Comparison of ENCODE assay signal across 7 mouse cellular contexts in the genomic region with DNA sequence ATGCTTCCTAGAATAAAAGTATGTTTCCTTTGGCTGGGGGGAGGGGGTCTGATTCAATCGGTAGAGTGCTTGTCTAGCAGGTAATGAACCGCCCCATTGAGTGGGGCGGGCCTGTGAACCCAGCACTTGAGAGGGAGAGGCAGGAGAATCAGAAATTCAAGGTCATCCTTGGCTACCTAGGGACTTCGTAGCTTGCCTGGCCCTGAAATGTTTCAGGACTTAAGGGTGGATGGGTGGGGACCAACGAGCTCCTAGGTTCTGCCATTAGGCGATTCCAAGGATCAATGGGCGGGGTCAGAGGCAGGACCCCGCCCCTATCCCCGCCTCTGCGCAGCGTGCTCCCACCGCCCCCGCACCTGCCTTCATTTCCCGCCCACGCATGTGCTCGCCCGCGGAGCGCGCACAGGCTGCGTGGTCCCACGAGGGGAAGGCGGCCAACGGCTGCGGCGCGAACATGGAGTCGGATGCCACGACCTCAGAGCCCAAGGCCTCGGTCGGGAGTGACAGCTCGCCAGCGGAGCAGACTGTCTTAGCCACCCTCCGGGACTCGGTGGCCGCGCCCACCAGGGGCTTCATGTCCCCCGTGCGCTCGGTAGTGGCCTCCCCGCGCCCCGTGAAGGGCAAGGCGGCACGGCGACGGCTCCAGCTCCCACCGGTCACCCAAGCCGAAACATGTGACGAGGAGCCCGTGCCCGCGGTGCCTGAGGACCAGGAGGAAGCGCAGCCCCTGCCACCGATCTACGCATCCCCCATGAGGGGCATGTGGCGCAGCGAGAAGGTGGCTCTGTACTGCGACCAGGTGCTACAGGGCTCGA. TPM values are rescaled to one million over a fixed set of nuclear protein-coding genes. Genes with fewer than 3 reads are reported as not detected.
DNase-seq lines count a peak whose midpoint lies in the region; ATAC-seq and TF ChIP-seq lines count a peak whose summit lies in the region.

Shcbp1l (plus strand) TSS at position 393 of the 815 bp plus-strand sequence.

- TF ChIP-seq CTCF in bone marrow macrophage, adult 2 months (IDR thresholded peaks at IDR 0.05; ENCODE audit: low read depth, low read length): no peak
- TF ChIP-seq CTCF in heart, adult 2 months (IDR thresholded peaks at IDR 0.05): no peak

- intact Hi-C loops in heart, adult 2 months (cut with DNase I): no loop called here

- H3K27me3 ChIP-seq in embryonic facial prominence, embryonic 14.5 days (replicated peaks; ENCODE audit: control insufficient read depth, insufficient read depth, low read length): 0 out of 2 replicates have a peak, but pooled peaks cover 3% of the 10 kb centered on the region
- no peaks in the 10 kb centered on the region; the same call in 1 of the 2 replicates for H3K27me3 ChIP-seq in heart, adult 2 months (ENCODE audit: control insufficient read depth, insufficient read depth, low read length)
- peaks cover 39% of the 10 kb centered on the region for H3K27me3 ChIP-seq in limb, embryonic 12.5 days
- H3K27me3 ChIP-seq in midbrain, embryonic 14.5 days (ENCODE audit: control insufficient read depth, insufficient read depth, low read length): peaks cover 2% of the 10 kb centered on the region; the same call in 1 of the 2 replicates

- H3K4me3 ChIP-seq in bone marrow macrophage, adult 2 months (ENCODE audit: insufficient read depth, low read length): peak within 1 kb of the TSS; percentile 81
- peak within 1 kb of the TSS; percentile 48 for H3K4me3 ChIP-seq in embryonic facial prominence, embryonic 14.5 days (ENCODE audit: low read depth, low read length)
- peak within 1 kb of the TSS; percentile 39 for H3K4me3 ChIP-seq in heart, adult 2 months
- H3K4me3 ChIP-seq in limb, embryonic 12.5 days (replicated peaks): peak within 1 kb of the TSS; percentile 54
- H3K4me3 ChIP-seq in midbrain, embryonic 14.5 days (replicated peaks; ENCODE audit: low read depth, low read length): peak within 1 kb of the TSS; percentile 55

- no peaks in the 10 kb centered on the region for H3K79me2 ChIP-seq in heart, adult 2 months (replicated peaks; ENCODE audit: control insufficient read depth, insufficient read depth, low read length)

- peak within 1 kb of the TSS; percentile 53 for H3K9ac ChIP-seq in embryonic facial prominence, embryonic 14.5 days (ENCODE audit: low read depth, low read length)
- H3K9ac ChIP-seq in heart, adult 2 months (ENCODE audit: low read depth, low read length): peak within 1 kb of the TSS; percentile 46
- H3K9ac ChIP-seq in limb, embryonic 12.5 days (replicated peaks): peak within 1 kb of the TSS; percentile 56
- H3K9ac ChIP-seq in midbrain, embryonic 14.5 days (replicated peaks; ENCODE audit: low read length): peak within 1 kb of the TSS; percentile 44; the same call in 1 of the 2 replicates

- H3K36me3 ChIP-seq in embryonic facial prominence, embryonic 14.5 days (ENCODE audit: control insufficient read depth, insufficient read depth, low read length): no peaks in the 10 kb centered on the region
- H3K36me3 ChIP-seq in heart, adult 2 months (ENCODE audit: control insufficient read depth, insufficient read depth, low read length): no peaks in the 10 kb centered on the region
- H3K36me3 ChIP-seq in limb, embryonic 12.5 days: no peaks in the 10 kb centered on the region
- H3K36me3 ChIP-seq in midbrain, embryonic 14.5 days (ENCODE audit: control insufficient read depth, insufficient read depth, low read length): no peaks in the 10 kb centered on the region

- H3K4me2 ChIP-seq in embryonic facial prominence, embryonic 14.5 days (ENCODE audit: low read depth, low read length): peak within 1 kb of the TSS; percentile 86
- peak within 1 kb of the TSS; percentile 94 for H3K4me2 ChIP-seq in limb, embryonic 12.5 days
- peak within 1 kb of the TSS; percentile 90 for H3K4me2 ChIP-seq in midbrain, embryonic 14.5 days (ENCODE audit: low read length)

- peak; percentile 90 for ATAC-seq in embryonic facial prominence, embryonic 14.5 days (ENCODE audit: low read depth)
- ATAC-seq in limb, embryonic 12.5 days (ENCODE audit: insufficient number of reproducible peaks, insufficient read depth, low FRiP score, low TSS enrichment, low read depth): peak; percentile 86
- peak; percentile 91 for ATAC-seq in midbrain, embryonic 14.5 days (ENCODE audit: low FRiP score, low TSS enrichment)

- TF ChIP-seq POLR2A in bone marrow macrophage, adult 2 months (IDR thresholded peaks at IDR 0.05; ENCODE audit: borderline replicate concordance, low read depth, low read length): no peak
- no peak for TF ChIP-seq POLR2A in heart, adult 2 months (IDR thresholded peaks at IDR 0.05; ENCODE audit: insufficient read depth, low read depth, low read length)

- H3K4me1 ChIP-seq in bone marrow macrophage, adult 2 months (ENCODE audit: control insufficient read depth, insufficient read depth, low read length): peaks cover 22% of the 10 kb centered on the region
- H3K4me1 ChIP-seq in embryonic facial prominence, embryonic 14.5 days (ENCODE audit: control insufficient read depth, insufficient read depth, low read length): peaks cover 4% of the 10 kb centered on the region
- peaks cover 4% of the 10 kb centered on the region for H3K4me1 ChIP-seq in heart, adult 2 months (ENCODE audit: control insufficient read depth, insufficient read depth, low read length)
- H3K4me1 ChIP-seq in limb, embryonic 12.5 days (replicated peaks): peaks cover 14% of the 10 kb centered on the region
- H3K4me1 ChIP-seq in midbrain, embryonic 14.5 days (ENCODE audit: control insufficient read depth, insufficient read depth, low read length): 0 out of 2 replicates have a peak, but pooled peaks cover 3% of the 10 kb centered on the region

- WGBS in embryonic facial prominence, embryonic 14.5 days: 6% methylated on average over 13 of the region's 60 CpGs
- 10% methylated on average over 60 of the region's 60 CpGs for WGBS in heart, adult 2 months
- 3% methylated on average over 60 of the region's 60 CpGs for WGBS in limb, embryonic 12.5 days
- 2% methylated on average over 59 of the region's 60 CpGs for WGBS in midbrain, embryonic 14.5 days

- H3K9me3 ChIP-seq in embryonic facial prominence, embryonic 14.5 days (ENCODE audit: control insufficient read depth, low read length): no peaks in the 10 kb centered on the region
- no peaks in the 10 kb centered on the region for H3K9me3 ChIP-seq in limb, embryonic 12.5 days
- H3K9me3 ChIP-seq in midbrain, embryonic 14.5 days (ENCODE audit: control insufficient read depth, low read length): no peaks in the 10 kb centered on the region

- TF ChIP-seq EP300 in heart, adult 2 months (IDR thresholded peaks at IDR 0.05; ENCODE audit: insufficient read depth, low read depth, low read length): no peak

- peak; percentile 85 for DNase-seq in embryonic facial prominence, embryonic 14.5 days (ENCODE audit: low spot score)
- peak; percentile 61 to 69 for DNase-seq in heart, adult 2 months
- peak; percentile 34 to 35 for DNase-seq in kidney, adult 8-10 months
- DNase-seq in midbrain, embryonic 14.5 days: peak; percentile 88
- DNase-seq in spleen, postnatal 10 days (ENCODE audit: low spot score in 2 of 2): peak; percentile 54 to 81

- peak within 1 kb of the TSS; percentile 44 for H3K27ac ChIP-seq in bone marrow macrophage, adult 2 months (ENCODE audit: insufficient read depth, low read depth, low read length)
- no peak within 1 kb of the TSS for H3K27ac ChIP-seq in embryonic facial prominence, embryonic 14.5 days (replicated peaks; ENCODE audit: low read depth, low read length)
- H3K27ac ChIP-seq in heart, adult 2 months: no peak within 1 kb of the TSS
- no peak within 1 kb of the TSS for H3K27ac ChIP-seq in limb, embryonic 12.5 days
- no peak within 1 kb of the TSS for H3K27ac ChIP-seq in midbrain, embryonic 14.5 days (replicated peaks; ENCODE audit: low read depth, low read length)

RNA-seq across cellular contexts. Expression of gene Shcbp1l, which starts in this region (rescaled TPM):
- 0.84 and 2.0 TPM in 2 replicates for polyA plus RNA-seq in bone marrow macrophage, adult 2 months (2012; ENCODE audit: insufficient read depth, insufficient read length, missing spikeins)
- polyA plus RNA-seq in embryonic facial prominence, embryonic 14.5 days (2014; fragmentation: Nextera tagmentation; extraction: Ambion mirVana): 0.21 and 0.67 TPM in 2 replicates
- not detected for total RNA-seq in heart, adult 2 months (2021)
- polyA plus RNA-seq in heart, adult 2 months (2012; rRNA removed): 0.06 TPM in 1 of 2 replicates, not detected in the other
- polyA plus RNA-seq in limb, embryonic 12.5 days (2016; fragmentation: Nextera tagmentation; extraction: Ambion mirVana): 0.24 and 0.36 TPM in 2 replicates
- 0.26 and 0.47 TPM in 2 replicates for polyA plus RNA-seq in midbrain, embryonic 14.5 days (2014; fragmentation: Nextera tagmentation; extraction: Ambion mirVana)

Comparison
In these comparisons a context has a peak if more than half of its experiments do, and no peak if none do; other contexts are left out.
1. Peak in DNase-seq, ATAC-seq, H3K4me3 ChIP-seq, H3K9ac ChIP-seq and H3K4me2 ChIP-seq in embryonic facial prominence, embryonic 14.5 days; RNA of the gene not detected or under 1 TPM.
2. Peak in DNase-seq, H3K4me3 ChIP-seq and H3K9ac ChIP-seq in heart, adult 2 months; RNA of the gene not detected or under 1 TPM.
3. Peak in ATAC-seq, H3K4me3 ChIP-seq, H3K9ac ChIP-seq and H3K4me2 ChIP-seq in limb, embryonic 12.5 days; RNA of the gene not detected or under 1 TPM.
4. Peak in DNase-seq, ATAC-seq, H3K4me3 ChIP-seq, H3K9ac ChIP-seq and H3K4me2 ChIP-seq in midbrain, embryonic 14.5 days; RNA of the gene not detected or under 1 TPM.
5. DNase-seq: peak in every context shown above with its lines; median percentile 88 in midbrain, embryonic 14.5 days; 85 in embryonic facial prominence, embryonic 14.5 days; 68 in spleen, postnatal 10 days; 65 in heart, adult 2 months; 34 in kidney, adult 8-10 months.